Mouse (Mus musculus) small intestine, adult 2 months (tissue): ENCODE measurements around the gene Alpl.

Experiments
- CTCF ChIP-seq: fragments of 200-500 bp; IDR thresholded peaks from 2 replicates; pipeline ENCODE4 v1.5.1; 2012; ENCODE audit warnings: low read depth, mild to moderate bottlenecking, control low read depth, inconsistent platforms, low read length, moderate library complexity, mixed read lengths; ENCODE audit not compliant: insufficient replicate concordance, insufficient read length; ENCODE audit errors: extremely low read depth
- POLR2A ChIP-seq: fragments of 200-500 bp; IDR thresholded peaks from 2 replicates; pipeline ENCODE4 v1.6.1; 2012; ENCODE audit warnings: low read depth, mild to moderate bottlenecking, control low read depth, inconsistent platforms, low read length, moderate library complexity

- TF ChIP-seq POLR2A (no peak), CTCF (no peak)
Observed at GRCm38 (mm10) chr4:137778397-137779184, 17.6 kb downstream of the Alpl start.
